Mouse (Mus musculus) erythroblast, embryonic 14.5 days (primary cell): ENCODE results near the gene Xirp1.

ENCODE experiments used
- GATA1 ChIP-seq: IDR thresholded peaks from 2 replicates; pipeline ENCODE4 v1.6.1; 2012; ENCODE audit warnings: low read length, inconsistent platforms, mixed read lengths
- TAL1 ChIP-seq: IDR thresholded peaks from 3 replicates; pipeline ENCODE4 v1.6.1; 2012; ENCODE audit warnings: low read length, inconsistent platforms, mixed read lengths

DNA sequence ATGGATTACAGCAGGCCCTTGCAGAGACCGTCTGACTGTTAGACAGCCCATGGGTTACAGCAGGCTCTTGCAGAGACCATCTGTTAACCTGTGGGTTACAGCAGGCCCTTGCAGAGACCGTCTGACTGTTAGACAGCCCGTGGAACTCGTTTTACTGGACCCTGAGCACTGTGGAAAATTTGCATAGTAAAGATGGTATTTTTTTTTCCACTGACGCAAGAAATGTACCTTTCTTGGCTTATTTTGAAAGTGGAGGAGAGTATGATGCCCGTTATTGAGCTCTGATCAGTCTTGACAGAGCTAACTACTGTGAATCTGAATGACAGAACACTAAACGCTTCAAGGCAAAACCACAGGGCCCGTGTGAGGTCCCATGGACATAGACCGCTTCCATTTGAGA lies 32.8 kb upstream of the Xirp1 start:
- TF ChIP-seq GATA1 (no peak), TAL1 (no peak)
